Mouse (Mus musculus) spleen, postnatal 36 days (tissue): Measurements from ENCODE around the gene Gm28372.
"Not testable (repeated sequence)": the region's sequence is repeated elsewhere in the genome, so short reads cannot be mapped to it uniquely, and the experiment has no call there.

Experiments
- DNase-seq, 2 experiments: peaks; one replicate each; pipeline ENCODE4 v3.0.0; 2022; ENCODE audit warnings: low spot score in 2 of 2, mixed read lengths in 1 of 2

The Gm28372 gene

DNA sequence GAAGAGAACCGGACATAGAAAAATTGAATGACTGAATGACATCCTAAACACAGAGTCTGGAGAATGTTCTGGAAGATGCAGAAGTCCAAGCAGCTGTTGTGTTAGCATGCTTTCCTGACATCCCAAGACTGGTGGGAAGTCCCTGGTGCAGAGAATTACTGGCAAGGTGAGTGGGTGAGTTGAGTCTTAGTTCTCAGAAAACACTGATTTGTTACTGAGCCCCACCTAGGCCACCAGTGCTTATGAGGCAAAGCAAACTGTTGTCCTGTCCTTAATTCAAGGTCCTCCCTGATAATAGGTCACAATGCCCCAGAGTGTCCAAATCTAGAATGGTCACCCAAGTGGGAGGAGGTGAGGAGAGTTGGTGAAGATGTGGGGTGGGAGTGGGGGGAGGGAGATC, at the start of gene Gm28372, which contains the start of gene 1700020A23Rik:
TSS of gene Gm28372 (plus strand) at position 301 of the 400 bp plus-strand sequence.
TSS of gene 1700020A23Rik (plus strand) at position 321 of the 400 bp plus-strand sequence.
- DNase-seq: no peak

DNA sequence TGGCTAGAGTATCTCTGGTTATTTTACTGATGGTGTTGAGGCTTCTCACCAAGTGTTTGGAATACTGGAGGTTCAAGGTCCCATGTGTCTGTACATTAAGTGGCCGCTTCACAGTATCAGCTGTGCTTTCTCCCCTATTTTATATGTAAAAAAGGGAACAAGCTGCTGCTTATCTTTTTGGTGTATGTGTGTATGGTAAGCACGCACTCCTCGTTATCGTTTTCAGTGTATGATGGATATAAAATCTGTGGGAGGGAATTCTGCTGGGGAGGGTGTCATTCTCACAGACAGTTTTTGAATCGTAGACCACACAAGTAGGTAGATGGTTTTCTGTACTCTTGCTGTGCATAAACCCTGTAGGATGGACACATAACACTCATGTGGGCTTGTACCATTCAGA, 47.5 kb upstream of the Gm28372 start:
- DNase-seq: no peak

DNA sequence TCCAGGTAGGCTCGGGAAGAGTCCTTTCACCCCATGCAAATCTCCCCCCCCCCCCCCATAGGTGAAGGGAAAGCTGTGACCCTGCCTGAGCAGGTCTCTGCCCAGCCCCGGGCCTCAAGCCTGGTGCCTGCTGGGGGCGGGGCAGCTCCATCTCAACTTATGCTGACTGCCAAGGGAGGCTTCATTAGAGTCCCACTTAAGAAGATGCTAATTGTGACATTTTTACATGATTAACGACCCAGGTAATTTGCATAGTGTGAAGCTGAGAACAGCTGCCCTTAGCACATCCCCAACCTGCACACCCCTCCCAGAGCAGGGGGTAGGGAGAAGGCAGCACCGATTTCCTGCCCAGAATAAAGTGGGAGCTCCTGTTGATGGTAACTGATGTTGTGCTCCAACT, 46.2 kb upstream of the Gm28372 start:
- DNase-seq: no peak

DNA sequence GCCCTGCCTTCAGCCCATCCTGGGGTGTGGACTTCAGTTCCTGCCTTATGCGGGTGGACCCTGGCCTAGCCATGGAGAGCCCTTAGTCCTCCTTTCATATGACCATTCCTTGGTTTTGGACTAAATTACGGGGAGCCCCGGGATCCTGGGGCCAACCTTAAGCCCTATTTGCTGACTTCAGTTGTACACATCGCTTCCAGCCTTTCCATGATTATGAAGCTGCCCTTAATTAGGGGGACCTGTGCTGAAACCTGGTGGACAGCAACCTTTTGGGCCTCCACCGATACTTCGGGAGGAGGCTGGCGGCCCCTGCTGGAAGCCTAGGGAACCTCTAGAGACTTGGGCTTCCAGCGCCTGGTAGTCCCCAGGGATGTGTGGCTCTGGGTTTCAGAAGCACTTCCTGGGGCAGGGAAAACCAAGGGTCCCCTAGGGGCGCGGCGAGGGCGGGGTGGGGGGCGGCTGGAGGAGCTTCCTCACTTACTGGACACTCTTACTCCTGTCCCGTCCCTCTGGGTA, 42.5 kb upstream of the Gm28372 start:
- DNase-seq: no peak

DNA sequence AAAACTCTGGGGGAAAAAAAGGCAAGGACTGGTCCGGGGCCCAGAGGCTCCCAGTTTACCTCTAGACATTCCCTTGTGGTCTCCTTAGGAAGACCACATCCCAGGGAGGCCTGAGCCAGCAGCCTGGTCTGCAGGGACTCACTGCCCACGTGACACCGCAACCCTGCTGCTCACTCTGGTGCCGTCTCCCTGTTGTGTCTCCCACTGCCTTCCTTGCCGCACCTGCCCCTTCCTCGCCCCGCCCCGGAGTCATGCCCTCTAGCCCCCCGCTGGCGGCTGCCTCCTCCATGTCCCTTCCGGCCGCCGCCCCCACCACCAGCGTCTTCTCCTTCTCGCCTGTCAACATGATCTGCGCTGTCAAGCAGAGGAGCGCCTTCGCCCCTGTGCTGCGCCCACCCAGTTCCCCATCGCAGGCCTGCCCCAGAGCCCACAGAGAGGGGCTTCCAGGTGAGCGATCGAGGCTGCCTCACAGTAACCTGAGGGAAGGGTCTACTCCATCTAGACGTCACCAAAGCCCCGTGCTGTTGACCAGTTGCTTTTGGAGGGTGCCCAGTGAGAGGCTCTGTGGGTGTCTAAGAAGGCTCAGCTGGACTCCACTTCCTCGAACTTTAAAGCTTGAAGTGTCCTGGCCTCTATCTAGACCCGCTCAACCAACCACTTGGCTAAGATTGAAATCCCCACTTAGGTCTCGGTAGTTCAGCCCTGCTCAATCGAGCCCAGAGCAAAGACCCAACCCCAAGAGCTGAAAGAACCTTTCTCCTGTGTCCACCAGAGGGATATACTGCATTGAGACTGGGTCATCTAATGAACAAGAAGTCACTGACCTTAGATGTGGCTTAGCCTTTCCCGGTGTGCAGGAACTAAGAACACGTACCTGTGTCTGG, 39.6 kb upstream of the Gm28372 start:
- no peak for DNase-seq

DNA sequence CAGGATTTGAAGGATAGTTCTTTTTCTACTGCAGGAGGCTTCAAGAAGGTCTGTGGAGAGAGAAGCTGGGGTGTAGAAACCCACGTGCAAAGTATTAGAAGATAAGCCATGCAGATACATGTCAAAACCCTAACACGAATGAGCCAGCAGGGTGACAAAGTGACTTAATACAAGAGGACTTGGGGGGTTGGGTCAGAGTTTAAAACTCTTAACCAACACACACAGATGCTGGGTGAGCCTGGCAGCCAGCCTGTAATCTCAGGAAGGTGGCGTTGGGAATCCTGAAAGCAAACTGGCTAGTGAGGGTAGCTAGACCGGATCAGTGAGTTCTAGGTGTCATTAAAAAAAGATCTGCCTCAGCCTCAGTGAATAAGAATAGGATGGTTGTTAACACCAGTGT, 37.7 kb upstream of the Gm28372 start:
- DNase-seq: no peak

DNA sequence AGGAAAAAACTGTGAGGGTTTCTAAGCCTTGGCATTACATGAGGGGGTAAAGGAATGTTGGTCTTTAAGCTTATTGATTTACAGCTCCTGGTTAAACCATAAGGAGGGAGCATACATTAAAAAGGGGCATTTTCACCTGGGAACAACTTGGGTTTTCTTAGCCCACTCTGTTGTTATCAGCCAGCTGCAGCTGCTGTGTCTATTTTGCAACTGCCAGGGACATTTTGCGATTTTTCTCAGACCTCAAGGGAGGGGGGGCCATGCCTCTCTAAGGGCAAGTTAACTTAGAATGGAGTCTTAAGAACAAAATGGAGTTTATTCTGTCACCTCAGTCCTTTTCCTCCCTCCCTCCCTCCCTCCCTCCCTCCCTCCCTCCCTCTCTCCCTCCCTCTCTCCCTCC, 32.0 kb upstream of the Gm28372 start:
- not testable (repeated sequence) for DNase-seq

DNA sequence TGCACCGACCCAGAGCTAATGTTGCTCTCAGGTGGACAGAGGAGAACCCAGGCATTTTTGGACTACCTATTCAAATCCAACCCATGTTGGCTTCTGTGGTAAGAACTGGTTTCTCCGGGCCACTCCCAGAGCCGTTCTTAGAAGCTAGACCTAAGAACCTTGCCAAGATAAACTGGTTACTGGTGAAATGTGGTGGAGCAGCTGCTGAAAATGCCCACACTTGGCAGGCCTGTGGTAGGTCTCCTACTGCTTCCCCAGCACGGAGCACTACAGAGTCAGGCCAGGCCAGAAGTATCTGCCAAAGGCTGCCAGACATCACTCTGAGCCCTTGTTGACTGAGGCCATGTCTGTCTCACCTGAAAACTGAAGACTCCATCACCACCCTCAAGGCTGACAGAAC, 30.1 kb upstream of the Gm28372 start:
- no peak for DNase-seq

DNA sequence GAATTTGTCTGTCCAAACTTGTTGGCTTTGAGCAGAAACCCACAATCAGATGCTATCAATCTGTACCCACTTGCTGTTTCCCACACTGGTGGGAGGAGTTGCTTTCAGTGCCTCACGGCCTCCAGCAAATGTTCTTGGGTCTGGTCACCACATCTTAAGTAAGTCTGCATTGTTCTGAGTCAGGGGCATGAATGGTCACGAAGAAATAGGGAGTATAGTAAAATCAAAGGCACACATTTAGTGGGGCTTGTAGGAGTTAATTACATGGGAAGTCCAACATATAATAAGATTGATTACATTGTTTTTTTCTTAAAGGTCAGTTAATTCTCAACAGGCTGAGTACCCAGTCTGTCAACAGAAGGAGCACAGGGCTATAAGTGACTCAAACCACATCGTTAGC, 21.8 kb upstream of the Gm28372 start:
- DNase-seq: no peak

DNA sequence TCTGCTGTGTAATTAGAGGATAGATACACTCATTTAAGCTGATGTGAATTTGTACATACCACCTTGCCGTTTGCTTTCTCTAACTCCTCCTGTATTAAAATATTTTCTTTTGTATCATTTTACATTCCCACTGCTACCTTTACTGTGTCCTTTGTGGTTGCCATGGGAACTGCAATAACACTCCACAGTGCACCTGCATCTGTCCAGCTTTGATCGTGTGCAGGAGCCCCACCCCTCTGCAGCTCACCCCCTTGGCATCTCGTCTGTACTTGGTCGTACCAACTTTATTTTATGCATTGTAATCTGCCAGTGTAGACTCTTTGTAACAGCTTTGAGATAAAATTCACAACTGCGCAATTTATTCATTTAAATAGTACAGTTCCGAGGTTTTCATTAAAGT, 21.1 kb upstream of the Gm28372 start:
- no peak for DNase-seq

DNA sequence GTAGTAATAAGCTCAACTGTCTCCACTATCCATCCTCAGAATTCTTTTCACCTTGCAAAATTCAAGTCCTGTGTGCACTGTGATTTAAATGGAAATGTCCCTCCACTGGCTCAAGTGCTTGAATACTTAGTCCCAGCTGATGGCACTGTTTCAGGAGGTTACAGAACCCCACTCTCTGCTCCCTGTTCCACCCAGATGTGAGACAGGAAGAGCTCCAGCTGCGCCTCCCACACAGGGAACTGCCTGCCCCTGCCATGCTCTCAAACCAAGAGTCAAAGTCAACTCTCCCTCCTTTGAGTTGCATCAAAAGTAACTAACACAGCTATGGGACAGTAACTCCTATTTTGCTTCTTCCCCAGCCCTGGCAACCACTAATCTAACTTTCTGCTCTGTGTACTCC, 18.8 kb upstream of the Gm28372 start:
- no peak for DNase-seq

DNA sequence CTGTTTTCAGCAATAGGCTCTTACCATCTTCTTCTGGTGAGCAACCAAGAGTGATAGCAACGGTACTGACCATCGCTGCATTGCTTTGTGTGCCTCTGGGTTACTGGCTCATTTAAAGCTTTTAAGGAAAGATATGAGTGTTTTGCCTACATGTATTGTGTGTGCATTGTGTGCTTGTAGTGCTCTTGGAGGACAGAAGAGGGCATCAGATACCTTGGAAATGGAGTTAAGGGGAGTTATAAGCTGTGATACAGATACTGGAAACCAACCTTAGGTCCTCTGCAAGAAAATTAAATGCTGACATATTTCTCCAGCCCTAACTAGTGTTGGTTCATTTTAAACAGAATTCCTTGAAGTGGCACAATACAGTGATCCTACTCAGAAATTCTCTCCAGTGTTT, 16.2 kb upstream of the Gm28372 start:
- DNase-seq: no peak

DNA sequence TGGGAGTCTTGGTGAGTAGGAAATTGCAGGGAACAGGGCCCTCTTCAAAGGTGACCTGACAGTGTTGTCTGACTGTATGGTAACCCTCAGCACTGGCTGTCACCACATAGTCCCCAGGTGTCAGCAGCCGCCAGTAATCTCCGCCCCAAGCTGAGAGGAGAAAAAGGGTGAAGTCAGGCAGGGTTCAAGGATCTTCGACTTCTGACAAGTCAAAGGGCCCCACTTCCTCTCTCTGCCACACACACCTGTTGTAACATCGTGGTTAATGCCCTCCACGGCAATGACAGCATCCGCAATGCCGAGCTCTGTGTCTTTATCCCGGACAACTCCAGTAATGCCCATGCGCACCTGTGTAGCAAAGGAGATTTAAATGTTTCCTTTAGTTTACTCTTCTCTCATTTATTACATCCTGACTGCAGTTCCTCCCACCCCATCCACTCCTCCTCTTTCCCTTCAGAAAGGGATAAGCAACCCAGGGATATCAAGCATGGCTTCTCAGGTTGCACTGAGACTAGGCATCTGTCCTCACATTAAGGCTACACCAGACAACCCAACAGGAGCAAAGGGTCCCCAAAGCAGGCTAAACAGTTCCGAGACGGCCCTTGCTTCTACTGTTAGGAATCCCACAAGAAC, 13.9 kb upstream of the Gm28372 start:
- DNase-seq: no peak

DNA sequence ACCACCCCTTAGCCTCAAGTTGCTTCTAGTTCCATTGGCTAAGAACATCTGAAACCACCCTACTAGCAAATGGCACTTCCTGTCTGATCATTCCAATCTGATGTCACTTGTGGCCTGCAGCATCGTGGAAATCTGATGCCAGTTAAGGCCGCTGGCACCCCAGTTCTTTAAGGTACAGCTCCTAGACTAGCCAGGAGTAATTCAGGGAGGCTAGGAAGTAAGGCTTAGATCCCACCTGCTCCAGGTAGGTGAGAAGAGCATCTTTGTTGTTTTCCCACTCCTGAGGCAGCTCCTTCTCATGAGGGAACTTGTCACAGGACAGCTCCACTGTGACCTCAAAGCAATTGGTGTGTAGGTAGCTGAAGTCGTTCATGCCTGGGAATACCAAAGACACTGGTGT, 12.2 kb upstream of the Gm28372 start:
- no peak for DNase-seq

DNA sequence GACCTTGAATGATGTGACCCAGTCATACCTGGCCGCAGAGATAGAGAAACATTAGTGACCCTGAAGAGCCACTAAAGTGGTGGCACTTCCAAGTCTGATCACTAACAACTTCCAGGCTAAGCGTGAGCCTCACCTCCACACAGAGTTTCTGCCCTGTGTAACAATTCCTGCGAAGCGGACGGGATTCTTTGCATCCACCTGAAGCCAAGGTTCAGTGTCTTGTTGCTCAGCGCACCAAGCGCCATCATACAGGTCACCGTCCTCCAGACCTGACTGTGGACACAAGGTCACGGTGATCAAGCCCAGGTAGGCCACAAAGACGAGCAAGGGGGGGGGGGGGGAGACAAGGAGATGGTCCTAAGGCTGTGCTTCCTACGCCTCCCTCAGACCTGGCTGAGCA, 9.3 kb upstream of the Gm28372 start:
- no peak for DNase-seq

DNA sequence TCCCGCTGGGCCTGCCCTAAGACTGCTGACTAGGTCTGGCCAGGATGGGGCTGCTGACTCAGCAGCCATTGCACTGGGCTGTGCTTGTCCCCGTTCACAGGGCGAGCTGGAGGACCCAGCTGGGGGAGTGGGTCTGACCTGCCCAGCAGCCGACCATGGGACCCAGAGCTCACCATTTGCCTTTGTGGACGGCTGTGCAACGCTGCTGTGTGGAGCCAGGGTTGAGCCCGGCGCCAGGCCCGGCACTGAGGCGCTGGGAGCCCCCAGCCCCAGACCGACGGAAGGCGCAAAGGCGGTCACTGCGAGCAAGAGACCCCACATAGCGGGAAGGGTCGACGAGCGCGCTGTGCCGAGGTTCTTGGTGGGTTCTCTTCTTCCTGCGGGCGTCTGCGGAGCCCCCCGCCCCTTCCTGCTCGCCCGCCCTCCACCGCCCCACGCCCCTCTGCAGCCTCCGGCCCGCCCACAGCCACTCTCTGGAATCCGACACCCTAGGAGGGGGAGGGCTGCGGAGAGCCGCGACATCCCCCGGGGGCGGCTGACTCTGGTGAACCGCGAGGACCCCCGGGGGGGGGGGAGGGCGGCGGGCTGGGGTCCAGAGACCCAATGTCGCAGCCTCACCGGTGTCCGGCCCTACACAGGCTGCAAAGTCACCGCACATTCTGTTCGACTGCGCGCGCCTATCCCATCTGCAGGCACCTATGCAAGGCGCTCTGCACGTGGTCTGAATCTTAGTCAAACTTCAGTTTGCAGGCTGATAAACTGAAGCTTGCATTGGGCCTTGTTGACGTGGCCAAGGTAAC, 7.7 kb upstream of the Gm28372 start, which contains the start of gene Cpxm1:
TSS of gene Cpxm1 (minus strand) at position 389 of the 800 bp plus-strand sequence.
- DNase-seq: no peak

DNA sequence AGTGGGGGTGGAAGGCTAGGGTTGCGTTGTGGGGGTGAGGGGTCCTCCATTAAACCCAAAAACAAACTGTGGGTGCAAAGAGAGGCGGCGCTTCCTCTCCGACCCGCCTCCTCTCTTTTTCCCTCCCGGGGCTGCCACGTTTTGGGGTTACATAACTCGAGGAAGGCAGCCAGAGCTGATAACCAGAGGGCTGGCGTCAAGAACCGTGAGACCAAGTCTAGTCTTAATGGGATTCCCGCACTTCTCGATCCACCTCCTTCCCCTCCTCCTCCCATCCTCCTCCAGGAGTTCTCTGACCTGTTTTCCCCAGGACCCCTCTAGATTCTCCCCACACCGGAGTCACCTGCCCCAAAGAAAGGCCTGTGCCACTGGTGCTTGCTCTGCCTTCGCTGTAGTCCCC, 6.9 kb upstream of the Gm28372 start:
- DNase-seq: no peak

DNA sequence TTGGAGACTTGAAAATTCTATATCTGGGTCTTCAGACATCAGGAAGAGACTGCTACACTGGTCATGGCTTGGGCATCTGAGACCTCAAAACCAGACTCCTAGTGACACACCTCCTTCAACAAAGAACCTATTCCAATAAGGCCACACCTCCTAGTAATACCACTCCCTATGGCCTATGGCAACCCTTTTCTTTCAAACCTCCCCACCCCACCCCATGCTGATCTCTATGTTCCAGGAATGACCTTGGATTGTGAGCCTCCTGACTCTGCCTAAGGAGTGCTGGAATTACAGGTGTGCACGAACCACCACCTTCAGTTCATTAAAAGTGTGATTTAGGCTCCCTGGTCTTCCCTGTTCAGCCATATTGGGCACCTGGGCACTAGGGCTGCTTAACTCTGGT, 5.0 kb upstream of the Gm28372 start:
- DNase-seq: no peak

DNA sequence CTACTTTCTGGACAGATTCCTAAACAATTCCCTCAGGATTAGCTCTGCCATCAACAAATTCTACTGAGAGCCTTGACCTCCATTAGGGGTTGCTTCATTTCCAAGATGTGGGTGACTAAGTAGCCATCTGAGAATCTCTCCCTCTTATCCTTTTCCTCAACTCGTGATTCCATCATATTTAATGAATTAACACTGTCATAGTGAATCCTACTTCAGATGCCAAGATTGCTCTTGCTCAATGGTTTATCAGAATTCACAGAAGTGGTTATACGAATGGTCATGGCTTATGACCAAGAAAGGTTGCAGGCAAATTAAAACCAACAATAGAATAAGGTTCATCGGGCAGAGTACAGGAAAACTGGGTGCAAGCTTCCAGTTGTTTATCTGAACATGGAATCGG, 3.1 kb upstream of the Gm28372 start:
- no peak for DNase-seq

DNA sequence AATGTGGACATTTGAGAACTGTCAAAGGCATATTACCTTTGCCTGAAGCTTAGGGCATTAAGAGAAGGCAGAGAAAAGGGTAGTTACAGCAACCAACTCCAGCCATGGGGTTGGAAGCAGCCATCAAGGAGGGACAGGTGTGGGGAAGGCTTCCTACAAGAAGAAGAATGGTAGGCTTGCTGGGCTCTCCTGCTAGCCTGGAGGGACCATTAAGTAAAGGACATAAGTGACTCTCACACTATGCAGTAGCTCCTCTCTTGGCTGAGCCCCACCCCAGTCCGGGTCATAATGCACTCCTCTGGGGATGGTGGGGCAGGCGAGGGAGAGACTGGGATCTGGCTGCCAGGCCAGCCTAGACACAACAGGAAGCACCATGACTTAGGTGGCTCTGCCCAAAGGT, 1.1 kb downstream of the Gm28372 start, which contains the start of gene Tmem239:
TSS of gene Tmem239 (plus strand) at position 301 of the 400 bp plus-strand sequence.
- DNase-seq: no peak

DNA sequence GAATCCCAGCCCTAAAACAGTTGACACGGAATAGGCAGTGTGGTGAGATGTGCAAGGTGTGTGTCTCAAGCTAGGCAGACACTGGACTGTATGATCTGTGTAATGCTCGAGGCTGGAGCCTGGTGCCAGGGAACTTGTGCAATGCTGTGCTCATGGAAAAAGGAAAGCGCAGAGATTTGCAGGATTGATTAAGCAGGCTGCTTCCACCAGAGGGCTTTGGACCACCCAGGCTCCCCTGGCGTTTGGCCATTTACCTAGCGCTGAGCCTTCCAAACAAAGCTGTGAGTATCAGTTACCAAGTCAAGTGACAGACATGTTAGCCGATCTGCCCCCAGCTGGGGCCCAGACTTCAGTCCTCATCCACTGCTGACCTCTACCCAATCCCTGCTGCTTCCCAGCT, 3.2 kb downstream of the Gm28372 start:
- DNase-seq: no peak
